26 mouse cellular contexts compared by ENCODE assay signal in the genomic region with DNA sequence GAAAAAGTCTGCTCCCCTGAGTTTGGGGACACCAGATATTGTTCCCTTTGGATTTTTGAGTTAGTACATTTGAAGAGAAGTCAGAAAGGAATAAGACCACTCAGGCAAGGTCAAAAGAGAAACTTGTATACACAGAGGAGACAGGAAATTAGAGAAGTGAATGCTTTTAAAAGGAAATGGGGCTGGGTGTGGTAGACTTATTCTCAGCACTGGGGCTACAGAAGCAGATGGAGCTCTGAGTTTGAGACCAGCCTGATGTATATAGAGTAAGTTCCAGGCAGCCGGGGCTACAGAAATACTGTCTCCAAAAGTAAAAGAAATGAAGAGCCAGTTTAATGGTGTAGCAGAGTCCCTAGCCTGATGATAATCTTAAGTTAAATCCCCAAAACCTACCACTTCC. TPM values are rescaled to one million over a fixed set of nuclear protein-coding genes. Genes with fewer than 3 reads are reported as not detected.
DNase-seq lines count a peak whose midpoint lies in the region; ATAC-seq and TF ChIP-seq lines count a peak whose summit lies in the region.
"Had no signal": no experiment of that assay in that cellular context is flagged by ENCODE, and none has a peak within 500 bp of the region (broad histone marks: within the 10 kb centered on the region; RNA-seq: fewer than 3 reads in every experiment).

No protein-coding gene starts in this region.

- H3K4me2 ChIP-seq in lung, postnatal 0 days (replicated peaks; ENCODE audit: low read depth, low read length): no peak overlapping the region
- H3K4me2 ChIP-seq: forebrain, embryonic 13.5 days; heart, embryonic 11.5 days; hindbrain, embryonic 12.5 days had no signal

- no peak overlapping the region for H3K27ac ChIP-seq in lung, postnatal 0 days (ENCODE audit: low read length)
- H3K27ac ChIP-seq: forebrain, embryonic 10.5 days; forebrain, embryonic 13.5 days; gastrocnemius, adult 2 months; hindbrain, embryonic 12.5 days had no signal

- DNase-seq in lung, postnatal 36 days: peak; percentile 11
- no peak for DNase-seq in lung, postnatal 0 days (ENCODE audit: low spot score)
- DNase-seq in A20 (ENCODE audit: low read depth, low spot score): peak; percentile 37
- DNase-seq in frontal cortex, postnatal 36 days (ENCODE audit: low spot score in 2 of 2): no peak
- no peak for DNase-seq in left cerebral cortex, adult 18-20 months (ENCODE audit: low spot score in 2 of 2)
- DNase-seq: adrenal gland, adult 8-10 months; adrenal gland, postnatal 25 days; cerebellum, adult 18-20 months; cerebellum, adult 9-10 months; cerebellum, postnatal 14 days; gastrocnemius, adult 2 months; gastrocnemius, postnatal 14 days had no signal

- H3K27me3 ChIP-seq in lung, postnatal 0 days (replicated peaks; ENCODE audit: insufficient read depth, low read length): no peaks in the 10 kb centered on the region
- H3K27me3 ChIP-seq: forebrain, embryonic 13.5 days; hindbrain, embryonic 12.5 days had no signal

- no peak overlapping the region for H3K4me3 ChIP-seq in lung, postnatal 0 days (ENCODE audit: low read depth, low read length)
- H3K4me3 ChIP-seq: forebrain, embryonic 10.5 days; forebrain, embryonic 13.5 days; gastrocnemius, adult 2 months; hindbrain, embryonic 12.5 days had no signal

- TF ChIP-seq EP300 in lung, postnatal 0 days (IDR thresholded peaks at IDR 0.05): no peak

- TF ChIP-seq CTCF in lung, postnatal 0 days (IDR thresholded peaks at IDR 0.05): no peak

- ATAC-seq in lung, postnatal 0 days: no peak
- ATAC-seq in granulocyte monocyte progenitor cell, adult 5-6 weeks (replicated peaks; ENCODE audit: poor library complexity, severe bottlenecking): peak; percentile 59
- ATAC-seq in monocyte, adult 5-6 weeks (replicated peaks; ENCODE audit: insufficient number of reproducible peaks, low FRiP score, low TSS enrichment, poor library complexity, severe bottlenecking): 0 out of 2 replicates have a peak, but pooled peaks have one; percentile 45
- ATAC-seq: CD4-positive, CD25-positive, alpha-beta regulatory T cell, adult 4 months; forebrain, embryonic 13.5 days; forebrain, embryonic 16.5 days; hindbrain, embryonic 16.5 days; inflammation-experienced regulatory T-cells, adult 6 months had no signal

- no peaks in the 10 kb centered on the region for H3K9me3 ChIP-seq in lung, postnatal 0 days (ENCODE audit: low read length)
- H3K9me3 ChIP-seq: forebrain, embryonic 10.5 days; forebrain, embryonic 13.5 days; hindbrain, embryonic 12.5 days had no signal

- no peaks in the 10 kb centered on the region for H3K4me1 ChIP-seq in lung, postnatal 0 days (ENCODE audit: insufficient read depth, low read depth, low read length)
- H3K4me1 ChIP-seq: forebrain, embryonic 10.5 days; forebrain, embryonic 13.5 days; hindbrain, embryonic 12.5 days had no signal

- 65% methylated on average over 1 of the region's 1 CpGs for WGBS in lung, postnatal 0 days

- peaks cover 20% of the 10 kb centered on the region for H3K36me3 ChIP-seq in lung, postnatal 0 days (ENCODE audit: insufficient read depth, low read length)

- no peak overlapping the region for H3K9ac ChIP-seq in lung, postnatal 0 days (replicated peaks; ENCODE audit: low read depth)
- H3K9ac ChIP-seq: forebrain, embryonic 13.5 days; hindbrain, embryonic 12.5 days had no signal

RNA-seq across cellular contexts. Expression of a gene that starts 15.6 kb away (rescaled TPM):
- polyA plus RNA-seq in lung, postnatal 0 days (2015; fragmentation: Nextera tagmentation; extraction: Ambion mirVana): 8.7 and 11.1 TPM in 2 replicates
- total RNA-seq in granulocyte monocyte progenitor cell, adult 5-6 weeks (2014; fragmentation: Nextera tagmentation): 31.6 and 39.5 TPM in 2 replicates
- total RNA-seq in granulocyte monocyte progenitor cell, adult 5-6 weeks (2017): 20.9 and 21.8 TPM in 2 replicates
- total RNA-seq in monocyte, adult 5-6 weeks (2017): 18.4 to 25.4 TPM (median 25.1 TPM) in 3 replicates
- total RNA-seq in left cerebral cortex, adult 18-20 months (2021): 10 to 100 TPM; 18.8 to 20.8 TPM

RNA-seq across cellular contexts. Expression of a gene that starts 32.5 kb away (rescaled TPM):
- 55.5 and 58.3 TPM in 2 replicates for polyA plus RNA-seq in lung, postnatal 0 days (2015; fragmentation: Nextera tagmentation; extraction: Ambion mirVana)
- 80.4 and 94.7 TPM in 2 replicates for total RNA-seq in granulocyte monocyte progenitor cell, adult 5-6 weeks (2014; fragmentation: Nextera tagmentation)
- total RNA-seq in granulocyte monocyte progenitor cell, adult 5-6 weeks (2017): 40.4 and 50.5 TPM in 2 replicates
- total RNA-seq in monocyte, adult 5-6 weeks (2017): 75.0 to 85.6 TPM (median 83.2 TPM) in 3 replicates
- total RNA-seq in left cerebral cortex, adult 18-20 months (2021): 10 to 100 TPM; 57.6 to 57.9 TPM

RNA-seq across cellular contexts. Expression of a gene that starts 39.3 kb away (rescaled TPM):
- polyA plus RNA-seq in lung, postnatal 0 days (2015; fragmentation: Nextera tagmentation; extraction: Ambion mirVana): not detected in 2 replicates
- 0.17 and 0.95 TPM in 2 replicates for total RNA-seq in granulocyte monocyte progenitor cell, adult 5-6 weeks (2014; fragmentation: Nextera tagmentation)
- 0.22 and 0.26 TPM in 2 replicates for total RNA-seq in granulocyte monocyte progenitor cell, adult 5-6 weeks (2017)
- not detected in 3 replicates for total RNA-seq in monocyte, adult 5-6 weeks (2017)
- under 1 TPM; 0.16 to 0.26 TPM for total RNA-seq in left cerebral cortex, adult 18-20 months (2021)
- total RNA-seq: adrenal gland, postnatal 25 days; gastrocnemius, adult 2 months; heart, adult 8-10 months had no signal
- polyA plus RNA-seq: CD4-positive, CD25-positive, alpha-beta regulatory T cell, adult 4 months; embryonic facial prominence, embryonic 14.5 days; forebrain, embryonic 10.5 days; forebrain, embryonic 13.5 days; heart, embryonic 14.5 days; heart, postnatal 0 days; inflammation-experienced regulatory T-cells, adult 6 months had no signal

Comparison
In these comparisons a context has a peak if more than half of its experiments do, and no peak if none do; other contexts are left out.
1. DNase-seq: peak in lung, postnatal 36 days (single experiment) and A20 (single experiment); none in lung, postnatal 0 days (single experiment), frontal cortex, postnatal 36 days (0 of 2) and left cerebral cortex, adult 18-20 months (0 of 2).